Mouse (Mus musculus) limb, embryonic 14.5 days (tissue): ENCODE measurements around the gene Sval2. TPM values are rescaled to one million over a fixed set of nuclear protein-coding genes. Genes with fewer than 3 reads are reported as not detected.

ENCODE experiments used
- ATAC-seq: fragments of 200-750 bp; cut with Nextera tagmentation; 2 replicates; pipeline ENCODE4 v1.8.0; 2017; ENCODE audit warnings: low read depth, moderate number of reproducible peaks, moderate TSS enrichment; ENCODE audit not compliant: low FRiP score
- DNase-seq: peaks from one replicate; pipeline ENCODE4 v3.0.0-alpha.2; 2015; ENCODE audit warnings: low spot score
- H3K27ac ChIP-seq: fragments of 300-500 bp; sonication (generic); replicated peaks from 2 replicates; pipeline ENCODE4 v1.5.1; 2014; ENCODE audit warnings: low read depth, mild to moderate bottlenecking, low read length, moderate library complexity, mixed read lengths
- H3K27me3 ChIP-seq: fragments of 300-500 bp; sonication (generic); 2 replicates; pipeline ENCODE4 v1.6.1; 2014; ENCODE audit warnings: low read length, mixed read lengths; ENCODE audit not compliant: control insufficient read depth, insufficient read depth
- H3K36me3 ChIP-seq: fragments of 300-500 bp; sonication (generic); 2 replicates; pipeline ENCODE4 v1.6.1; 2014; ENCODE audit warnings: mild to moderate bottlenecking, low read length, moderate library complexity, mixed read lengths; ENCODE audit not compliant: control insufficient read depth, insufficient read depth
- H3K4me1 ChIP-seq: fragments of 300-500 bp; sonication (generic); 2 replicates; pipeline ENCODE4 v1.6.1; 2014; ENCODE audit warnings: antibody characterized with exemption, low read length, mixed read lengths; ENCODE audit not compliant: control insufficient read depth, insufficient read depth
- H3K4me2 ChIP-seq: fragments of 300-500 bp; sonication (generic); replicated peaks from 2 replicates; pipeline ENCODE4 v1.6.1; 2014; ENCODE audit warnings: low read depth, mild to moderate bottlenecking, low read length, moderate library complexity; ENCODE audit not compliant: severe bottlenecking
- H3K4me3 ChIP-seq: fragments of 300-500 bp; sonication (generic); replicated peaks from 2 replicates; pipeline ENCODE4 v1.5.1; 2014; ENCODE audit warnings: low read length
- H3K9ac ChIP-seq: fragments of 300-500 bp; sonication (generic); 2 replicates; pipeline ENCODE4 v1.6.1; 2014; ENCODE audit warnings: mild to moderate bottlenecking, low read depth, low read length, moderate library complexity; ENCODE audit not compliant: severe bottlenecking
- H3K9me3 ChIP-seq: fragments of 300-500 bp; sonication (generic); 2 replicates; pipeline ENCODE4 v1.6.1; 2016; ENCODE audit warnings: low read length; ENCODE audit not compliant: control insufficient read depth
- POLR2A ChIP-seq: fragments of 200-500 bp; IDR thresholded peaks from 2 replicates; pipeline ENCODE4 v1.8.0; 2012; ENCODE audit warnings: inconsistent platforms, mild to moderate bottlenecking, moderate library complexity, borderline replicate concordance; ENCODE audit not compliant: insufficient read depth, insufficient read length; ENCODE audit errors: extremely low read depth
- WGBS: fragments of 180-500 bp; shearing (Covaris S2); extraction: QIAGEN DNeasy Blood & Tissue Kit; methylation state at CpG from one replicate; pipeline ENCODE4 v1.1.7; 2014; 5-methylcytosine and 5-hydroxymethylcytosine counted together
- polyA plus RNA-seq, 2 experiments: library from polyadenylated mRNA; depleted of rRNA in 1 of 2; stranded (reverse) in 1 of 2; unstranded in 1 of 2; fragments of >200 nt; fragmentation: Nextera tagmentation in 1 of 2; extraction: Ambion mirVana in 1 of 2; gene quantifications; 2 replicates each; pipeline versions ENCODE4 v1.2.1 to v1.2.3; 2012 to 2014

Sval2 gene
- polyA plus RNA-seq (2012; rRNA removed) = not detected in 2 replicates
- polyA plus RNA-seq (2014; fragmentation: Nextera tagmentation; extraction: Ambion mirVana) = not detected in 2 replicates

GRCm38 (mm10) chr6:41852689-41853088, at the start of gene Sval2:
Sval2 (plus strand) TSS chr6:41852989.
- H3K4me1 ChIP-seq = no peaks in the 10 kb centered on the region
- H3K36me3 ChIP-seq = no peaks in the 10 kb centered on the region
- H3K9ac ChIP-seq = no peak within 1 kb of the TSS
- WGBS = 83% methylated on average over 3 of the region's 3 CpGs
- H3K27ac ChIP-seq = no peak within 1 kb of the TSS
- DNase-seq (no peak), ATAC-seq (no peak)
- H3K4me2 ChIP-seq = no peak within 1 kb of the TSS
- TF ChIP-seq POLR2A = no peak
- H3K4me3 ChIP-seq = no peak within 1 kb of the TSS
- H3K9me3 ChIP-seq = no peaks in the 10 kb centered on the region
- no peaks in the 10 kb centered on the region for H3K27me3 ChIP-seq

GRCm38 (mm10) chr6:41824086-41824485, 28.7 kb upstream of the Sval2 start:
- Histone ChIP-seq H3K4me3 (no peak overlapping the region), H3K27me3 (no peaks in the 10 kb centered on the region), H3K27ac (no peak overlapping the region), H3K36me3 (no peaks in the 10 kb centered on the region), H3K9ac (no peak overlapping the region), H3K9me3 (no peaks in the 10 kb centered on the region), H3K4me1 (no peaks in the 10 kb centered on the region), H3K4me2 (no peak overlapping the region)
- TF ChIP-seq POLR2A = no peak
- DNase-seq (no peak), ATAC-seq (no peak)

- H3K4me3 ChIP-seq = no peak overlapping the region
- H3K9me3 ChIP-seq = no peaks in the 10 kb centered on the region
- no peak for DNase-seq
- no peaks in the 10 kb centered on the region for H3K36me3 ChIP-seq
- H3K4me2 ChIP-seq = no peak overlapping the region
- H3K4me1 ChIP-seq = no peaks in the 10 kb centered on the region
- no peak for ATAC-seq
- 75% methylated on average over 2 of the region's 2 CpGs for WGBS
- H3K9ac ChIP-seq = no peak overlapping the region
- H3K27me3 ChIP-seq = no peaks in the 10 kb centered on the region
- no peak for TF ChIP-seq POLR2A
- H3K27ac ChIP-seq = no peak overlapping the region
Observed at GRCm38 (mm10) chr6:41829516-41829915, 23.3 kb upstream of the Sval2 start.

GRCm38 (mm10) chr6:41847235-41847634, 5.6 kb upstream of the Sval2 start, which contains the start of gene Pip:
Pip (plus strand) TSS chr6:41847535.
- Histone ChIP-seq H3K9ac (no peak within 1 kb of the TSS), H3K9me3 (no peaks in the 10 kb centered on the region)
- WGBS = 78% methylated on average over 2 of the region's 2 CpGs

GRCm38 (mm10) chr6:41864038-41864437, 11.2 kb downstream of the Sval2 start:
- WGBS = 79% methylated on average over 2 of the region's 2 CpGs
- H3K4me1 ChIP-seq = no peaks in the 10 kb centered on the region
- H3K4me3 ChIP-seq = no peak overlapping the region
- no peak overlapping the region for H3K27ac ChIP-seq
- TF ChIP-seq POLR2A = no peak
- no peak for DNase-seq
- H3K4me2 ChIP-seq = no peak overlapping the region
- no peak overlapping the region for H3K9ac ChIP-seq
- no peak for ATAC-seq
- no peaks in the 10 kb centered on the region for H3K27me3 ChIP-seq
- H3K9me3 ChIP-seq = no peaks in the 10 kb centered on the region
- no peaks in the 10 kb centered on the region for H3K36me3 ChIP-seq

More at GRCm38 (mm10) chr6:41847235-41847634, 5.6 kb upstream of the Sval2 start, which contains the start of gene Pip:
- H3K27ac ChIP-seq = no peak within 1 kb of the TSS
- H3K4me2 ChIP-seq = no peak within 1 kb of the TSS
- DNase-seq = no peak
- H3K27me3 ChIP-seq = no peaks in the 10 kb centered on the region
- no peak for TF ChIP-seq POLR2A
- H3K4me3 ChIP-seq = no peak within 1 kb of the TSS
- H3K36me3 ChIP-seq = no peaks in the 10 kb centered on the region
- ATAC-seq = no peak
- no peaks in the 10 kb centered on the region for H3K4me1 ChIP-seq

- no peaks in the 10 kb centered on the region for H3K36me3 ChIP-seq
- no peak for TF ChIP-seq POLR2A
- no peak overlapping the region for H3K4me2 ChIP-seq
- H3K9ac ChIP-seq = no peak overlapping the region
- H3K9me3 ChIP-seq = no peaks in the 10 kb centered on the region
- no peak overlapping the region for H3K4me3 ChIP-seq
- no peak for ATAC-seq
- WGBS = 78% methylated on average over 5 of the region's 5 CpGs
- no peak overlapping the region for H3K27ac ChIP-seq
- H3K27me3 ChIP-seq = no peaks in the 10 kb centered on the region
- DNase-seq = no peak
- H3K4me1 ChIP-seq = no peaks in the 10 kb centered on the region
Observed at GRCm38 (mm10) chr6:41911625-41912024, 58.8 kb downstream of the Sval2 start.

Other genes starting within 250 kb of the Sval2 start
- 16.6 and 23.6 TPM in 2 replicates for gene Ephb6, start 247.5 kb upstream of the Sval2 start, polyA plus RNA-seq (2012; rRNA removed)
- 16.7 and 18.8 TPM in 2 replicates for gene Ephb6, start 247.5 kb upstream of the Sval2 start, polyA plus RNA-seq (2014; fragmentation: Nextera tagmentation; extraction: Ambion mirVana)
- 0.69 and 0.74 TPM in 2 replicates for gene Trpv6, start 216.6 kb upstream of the Sval2 start, polyA plus RNA-seq (2012; rRNA removed)
- gene Trpv6, start 216.6 kb upstream of the Sval2 start, polyA plus RNA-seq (2014; fragmentation: Nextera tagmentation; extraction: Ambion mirVana) = 0.84 and 1.2 TPM in 2 replicates
- gene Trpv5, start 172.2 kb upstream of the Sval2 start, polyA plus RNA-seq (2012; rRNA removed) = not detected in 2 replicates
- not detected in 2 replicates for gene Trpv5, start 172.2 kb upstream of the Sval2 start, polyA plus RNA-seq (2014; fragmentation: Nextera tagmentation; extraction: Ambion mirVana)
- gene Llcfc1, start 168.6 kb upstream of the Sval2 start, polyA plus RNA-seq (2012; rRNA removed) = not detected in 2 replicates
- not detected in 2 replicates for gene Llcfc1, start 168.6 kb upstream of the Sval2 start, polyA plus RNA-seq (2014; fragmentation: Nextera tagmentation; extraction: Ambion mirVana)
- gene Kel, start 148.7 kb upstream of the Sval2 start, polyA plus RNA-seq (2012; rRNA removed) = 1.6 and 2.5 TPM in 2 replicates
- gene Kel, start 148.7 kb upstream of the Sval2 start, polyA plus RNA-seq (2014; fragmentation: Nextera tagmentation; extraction: Ambion mirVana) = 0.43 and 0.56 TPM in 2 replicates
- gene Olfr459, start 77.8 kb upstream of the Sval2 start, polyA plus RNA-seq (2012; rRNA removed) = not detected in 2 replicates
- not detected in 2 replicates for gene Olfr459, start 77.8 kb upstream of the Sval2 start, polyA plus RNA-seq (2014; fragmentation: Nextera tagmentation; extraction: Ambion mirVana)
- gene Pip, start 5.5 kb upstream of the Sval2 start, polyA plus RNA-seq (2012; rRNA removed) = not detected in 2 replicates
- gene Pip, start 5.5 kb upstream of the Sval2 start, polyA plus RNA-seq (2014; fragmentation: Nextera tagmentation; extraction: Ambion mirVana) = not detected in 2 replicates
- gene Sval1, start 98.6 kb downstream of the Sval2 start, polyA plus RNA-seq (2012; rRNA removed) = not detected in 2 replicates
- not detected in 2 replicates for gene Sval1, start 98.6 kb downstream of the Sval2 start, polyA plus RNA-seq (2014; fragmentation: Nextera tagmentation; extraction: Ambion mirVana)
- not detected in 2 replicates for gene Sval3, start 115.2 kb downstream of the Sval2 start, polyA plus RNA-seq (2012; rRNA removed)
- not detected in 2 replicates for gene Sval3, start 115.2 kb downstream of the Sval2 start, polyA plus RNA-seq (2014; fragmentation: Nextera tagmentation; extraction: Ambion mirVana)
- gene Sva, start 185.4 kb downstream of the Sval2 start, polyA plus RNA-seq (2012; rRNA removed) = not detected in 2 replicates
- gene Sva, start 185.4 kb downstream of the Sval2 start, polyA plus RNA-seq (2014; fragmentation: Nextera tagmentation; extraction: Ambion mirVana) = not detected in 2 replicates